Mouse (Mus musculus) cerebellum, adult 2 months (tissue): ENCODE results near the gene Xrcc6.

Experiments
- CTCF ChIP-seq: fragments of 200-500 bp; IDR thresholded peaks from 2 replicates; pipeline ENCODE4 v1.5.1; 2011; ENCODE audit warnings: low read depth, mild to moderate bottlenecking, control low read depth, low read length, moderate library complexity, borderline replicate concordance; ENCODE audit not compliant: insufficient read depth
- POLR2A ChIP-seq: fragments of 200-500 bp; IDR thresholded peaks from 2 replicates; pipeline ENCODE4 v1.6.1; 2011; ENCODE audit warnings: low read length, control low read depth, borderline replicate concordance; ENCODE audit not compliant: insufficient read depth

DNA sequence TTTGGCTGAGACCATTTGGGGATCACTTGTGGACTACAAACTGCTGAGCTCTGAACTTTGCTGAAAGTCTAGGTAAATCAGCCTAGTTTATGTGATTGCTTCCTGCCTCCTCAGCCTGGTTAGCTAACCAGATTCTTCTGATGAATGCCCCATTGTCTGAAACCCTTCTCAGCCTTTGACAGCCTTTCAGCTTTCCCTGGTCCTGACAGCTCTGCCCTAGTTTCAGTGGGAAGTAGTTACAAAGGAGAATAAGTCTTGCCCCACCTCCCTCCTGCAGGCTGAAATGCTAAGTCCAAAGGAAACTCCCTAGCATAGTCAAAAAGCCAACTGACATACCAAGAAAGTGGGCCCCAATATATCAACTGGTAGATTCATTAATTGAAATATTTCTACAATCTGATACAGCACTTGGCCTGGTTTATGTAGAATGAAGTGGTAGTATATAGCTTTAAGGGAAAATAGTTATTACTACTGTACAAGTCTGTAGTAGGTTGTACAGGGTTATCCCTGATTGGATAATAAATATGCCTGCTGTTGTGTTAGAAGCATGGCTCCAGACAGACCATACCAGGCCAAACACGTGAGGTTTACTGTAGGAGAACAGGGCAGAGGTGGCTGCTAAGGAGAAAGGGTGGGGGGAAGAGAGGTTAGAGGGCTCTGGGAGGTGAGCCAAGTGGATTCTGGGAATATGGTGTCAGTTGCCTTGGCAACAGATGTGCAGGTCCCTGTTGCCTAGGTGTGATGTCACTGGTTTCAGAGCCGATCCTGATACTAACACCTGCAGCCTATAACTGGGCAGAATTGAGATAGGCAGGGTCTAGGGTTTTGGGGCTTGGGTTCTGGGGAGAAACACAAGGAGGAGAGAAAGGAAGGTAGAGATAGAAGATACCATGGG is 2.1 kb upstream of the Xrcc6 start:
- TF ChIP-seq CTCF (no peak), POLR2A (no peak)
